Mouse (Mus musculus): ENCODE measurements around the gene Slamf9. TPM values are rescaled to one million over a fixed set of nuclear protein-coding genes. Genes with fewer than 3 reads are reported as not detected.

Gene Slamf9
- total RNA-seq, 2 experiments from 2014 or later = 0.22 TPM; not detected in 1

DNA sequence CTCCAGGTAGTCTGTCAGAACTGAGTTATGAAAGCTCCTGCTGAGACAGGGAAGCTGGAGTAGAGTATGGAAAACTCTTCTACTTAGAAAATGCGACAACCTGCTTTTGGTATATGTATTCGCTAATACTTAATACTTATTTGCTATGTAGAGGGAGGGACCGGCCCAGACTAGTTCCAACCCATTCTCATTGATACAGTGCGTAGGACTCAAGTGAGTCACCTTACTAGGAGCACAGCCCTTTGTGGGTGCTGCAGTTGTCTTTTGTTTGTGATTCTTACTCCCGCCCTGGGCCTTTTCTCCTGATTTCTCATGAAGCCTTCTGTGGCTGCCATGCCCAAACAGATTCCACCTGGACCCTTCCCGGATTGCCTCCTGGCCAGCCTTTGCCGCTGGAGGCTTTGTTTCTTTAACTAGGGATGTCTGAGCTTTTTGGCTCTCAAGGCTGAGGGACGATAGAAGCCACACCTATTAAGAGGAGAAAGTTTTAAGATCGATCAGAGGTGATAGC lies 33.2 kb upstream of the Slamf9 start:
- no peak overlapping the region for H3K27ac ChIP-seq
- TF ChIP-seq CTCF (IDR thresholded peaks at IDR 0.05) = no peak

DNA sequence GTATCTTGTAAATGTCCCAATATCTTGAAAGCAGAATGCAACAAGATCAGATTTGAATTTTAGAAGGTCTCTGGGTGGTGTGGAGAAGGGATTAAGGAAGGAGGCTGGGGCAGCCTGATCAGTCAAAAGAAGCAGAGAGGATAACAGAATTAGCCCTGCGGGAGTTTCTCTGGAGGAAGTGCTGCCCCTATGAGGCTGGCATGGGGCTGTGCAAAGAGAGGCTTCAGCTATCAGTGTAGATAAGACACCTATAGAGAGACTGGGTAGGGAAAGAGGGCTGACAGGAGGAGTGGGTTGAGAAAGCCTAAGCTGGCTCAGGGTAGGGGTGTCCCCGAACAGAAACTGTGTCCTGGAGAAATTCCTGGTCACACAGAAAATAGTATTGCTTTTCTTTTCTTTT lies 24.9 kb upstream of the Slamf9 start:
- Histone ChIP-seq H3K4me3 (no peak overlapping the region), H3K27ac (no peak overlapping the region)
- TF ChIP-seq CTCF (IDR thresholded peaks at IDR 0.05) = peak; percentile 19; the same call in 1 of the 2 replicates
- intact Hi-C loops (cut with DNase I) = no loop called here
- DNase-seq = no peak

More for the DNA sequence above, 33.2 kb upstream of the Slamf9 start:
- no peak overlapping the region for H3K4me3 ChIP-seq
- DNase-seq = no peak
- intact Hi-C loops (cut with DNase I) = no loop called here

DNA sequence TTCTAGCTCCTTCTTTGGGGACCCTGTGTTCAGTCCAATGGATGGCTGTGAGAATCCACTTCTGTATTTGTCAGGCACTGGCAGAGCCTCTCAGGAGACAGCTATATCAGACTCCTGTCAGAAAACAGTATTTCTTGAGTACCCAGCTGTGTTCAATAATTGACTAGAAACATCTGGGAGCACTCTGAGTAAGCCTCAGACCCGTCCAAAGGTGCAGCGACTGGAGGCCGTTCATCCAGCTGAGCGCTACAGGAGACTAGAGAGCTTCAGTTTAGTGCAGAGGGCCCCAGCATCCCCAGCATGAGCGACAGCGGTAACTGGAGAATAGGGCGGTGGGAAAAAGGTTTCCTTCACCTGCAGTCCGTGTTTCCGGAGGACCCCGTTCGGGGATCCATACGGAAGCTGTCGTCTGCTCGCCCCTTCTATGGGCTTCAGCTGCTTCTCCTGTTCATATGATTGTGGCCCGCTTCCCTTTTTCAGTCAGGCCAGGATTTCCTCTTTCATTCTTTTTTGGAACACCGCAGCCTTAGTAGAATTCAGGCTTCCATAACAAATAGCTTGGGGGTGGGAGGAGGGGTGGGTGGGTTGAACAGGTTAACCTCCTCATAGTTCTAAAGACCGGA lies 24.2 kb upstream of the Slamf9 start:
- TF ChIP-seq CTCF (IDR thresholded peaks at IDR 0.05) = no peak
- Histone ChIP-seq H3K4me3 (no peak overlapping the region), H3K27ac (no peak overlapping the region)
- intact Hi-C loops (cut with DNase I) = no loop called here
- no peak for DNase-seq

DNA sequence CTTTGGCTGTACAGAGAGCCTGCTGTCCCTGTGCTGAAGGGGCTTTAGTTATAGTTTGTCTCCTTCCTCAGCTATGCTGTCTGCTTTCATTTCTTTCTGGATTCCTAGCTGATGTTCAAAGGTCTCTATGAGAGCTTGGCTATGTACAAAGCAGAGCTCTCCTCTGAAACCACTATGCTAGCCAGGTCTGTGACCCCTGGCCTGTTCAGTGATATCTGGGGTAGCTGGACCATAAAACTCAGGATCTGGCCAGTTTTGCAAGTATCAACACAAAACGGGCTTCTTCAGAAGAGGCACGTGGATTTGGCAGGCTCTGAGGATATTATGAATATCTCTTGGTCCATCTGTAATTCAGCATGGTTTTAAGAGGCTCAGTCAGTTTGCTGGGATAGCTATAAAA lies 22.2 kb upstream of the Slamf9 start:
- intact Hi-C loops (cut with DNase I) = no loop called here
- DNase-seq = no peak
- no peak overlapping the region for H3K27ac ChIP-seq
- no peak overlapping the region for H3K4me3 ChIP-seq
- TF ChIP-seq CTCF (IDR thresholded peaks at IDR 0.05) = no peak

DNA sequence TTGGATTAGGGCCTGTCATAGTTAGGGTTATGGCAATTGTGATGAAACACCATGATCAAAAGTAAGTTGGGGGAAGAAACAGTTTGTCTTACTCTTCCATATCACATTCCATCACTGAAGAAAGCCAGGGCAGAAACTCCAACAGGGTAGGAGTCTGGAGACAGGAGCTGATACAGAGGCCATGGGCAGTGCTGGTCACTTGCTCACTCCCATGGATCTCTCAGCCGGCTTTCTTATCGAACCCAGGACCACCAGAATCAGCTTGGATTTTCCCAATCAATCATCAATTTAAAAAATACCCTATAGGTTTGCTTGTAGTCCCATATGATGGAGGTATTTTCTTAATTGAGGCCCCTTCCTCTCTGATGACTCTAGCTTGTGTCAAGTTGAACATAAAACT lies 21.3 kb upstream of the Slamf9 start:
- no peak overlapping the region for H3K27ac ChIP-seq
- no peak for TF ChIP-seq CTCF (IDR thresholded peaks at IDR 0.05)
- intact Hi-C loops (cut with DNase I) = no loop called here
- H3K4me3 ChIP-seq = no peak overlapping the region
- no peak for DNase-seq

DNA sequence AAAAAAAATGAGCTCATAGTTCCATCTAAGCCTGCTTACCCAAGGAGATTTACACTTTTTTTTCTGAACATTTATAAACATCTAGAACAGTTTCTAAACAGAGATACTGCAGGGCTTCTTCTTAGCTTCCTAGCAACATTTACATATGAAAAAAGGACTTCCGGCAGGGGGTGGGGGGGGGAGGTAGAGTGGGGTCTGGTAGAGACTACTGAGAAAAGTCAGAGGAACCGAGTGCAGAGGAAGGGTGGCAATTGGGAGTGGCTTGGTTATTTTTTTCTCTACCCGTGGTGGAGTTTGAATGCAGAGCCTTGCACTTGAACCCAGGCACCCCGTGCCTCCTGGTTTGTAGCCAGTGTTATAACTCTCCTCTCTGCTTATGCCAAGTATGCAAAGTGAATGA lies 19.7 kb upstream of the Slamf9 start:
- TF ChIP-seq CTCF (IDR thresholded peaks at IDR 0.05) = no peak
- peak overlapping the region; percentile 64 for H3K27ac ChIP-seq
- H3K4me3 ChIP-seq = peak overlapping the region; percentile 17; the same call in 1 of the 2 replicates
- no peak for DNase-seq
- intact Hi-C loops (cut with DNase I) = no loop called here

DNA sequence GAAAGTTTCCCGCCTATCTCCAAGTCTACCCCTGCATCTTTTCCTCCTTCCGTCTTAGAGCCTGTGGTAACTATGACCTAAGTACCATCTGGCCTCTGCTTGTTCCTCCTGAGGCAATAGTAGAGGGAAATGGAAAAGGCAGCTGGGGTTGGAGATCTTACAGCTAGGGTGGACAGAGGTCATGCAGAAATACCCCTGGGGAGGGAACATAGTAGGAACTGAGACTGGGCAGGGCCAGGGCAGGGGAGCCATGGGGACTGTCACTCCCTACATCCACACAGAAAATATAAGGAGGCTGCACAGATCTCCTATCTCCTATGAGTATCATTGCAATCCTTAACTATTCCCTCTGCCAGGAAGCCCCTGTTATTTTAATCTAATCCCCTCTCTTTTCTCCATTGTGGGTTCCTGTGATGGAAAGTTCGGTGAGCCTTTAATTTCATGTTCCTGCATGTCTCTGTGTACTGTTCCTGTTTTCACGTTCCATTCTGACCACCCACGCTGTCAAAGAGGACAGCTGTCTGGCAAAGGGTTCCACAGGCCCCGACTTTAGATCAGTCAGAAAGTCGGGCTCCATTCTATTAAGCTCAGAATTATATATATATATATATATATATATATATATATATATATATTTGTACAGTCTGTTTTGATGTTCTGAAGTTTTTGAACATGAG lies 19.0 kb upstream of the Slamf9 start:
- Histone ChIP-seq H3K27ac (peak overlapping the region; percentile 64), H3K4me3 (peak overlapping the region; percentile 17; the same call in 1 of the 2 replicates)
- peak; percentile 48 for DNase-seq
- TF ChIP-seq CTCF (IDR thresholded peaks at IDR 0.05) = no peak
- intact Hi-C loops (cut with DNase I) = no loop called here

DNA sequence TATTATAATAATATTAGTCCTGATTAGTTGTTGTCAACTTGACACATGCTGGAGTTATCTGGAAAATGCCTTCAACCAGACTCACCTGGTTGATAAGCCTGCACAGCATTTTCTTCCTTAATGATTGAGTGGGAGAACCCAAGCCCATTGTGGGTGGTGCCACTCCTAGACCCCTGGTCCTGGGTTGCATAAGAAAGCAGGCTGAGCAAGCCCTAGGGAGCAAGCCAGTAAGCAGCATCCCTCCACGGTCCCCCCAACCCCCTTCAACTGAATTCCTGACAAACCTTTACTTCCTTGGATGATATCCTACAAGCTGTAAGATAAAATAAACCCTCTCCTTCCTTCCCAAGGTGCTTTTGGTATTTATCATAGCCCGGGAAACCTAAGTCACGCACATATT lies 18.0 kb upstream of the Slamf9 start:
- Histone ChIP-seq H3K4me3 (no peak overlapping the region), H3K27ac (no peak overlapping the region)
- intact Hi-C loops (cut with DNase I) = no loop called here
- DNase-seq = no peak
- no peak for TF ChIP-seq CTCF (IDR thresholded peaks at IDR 0.05)

DNA sequence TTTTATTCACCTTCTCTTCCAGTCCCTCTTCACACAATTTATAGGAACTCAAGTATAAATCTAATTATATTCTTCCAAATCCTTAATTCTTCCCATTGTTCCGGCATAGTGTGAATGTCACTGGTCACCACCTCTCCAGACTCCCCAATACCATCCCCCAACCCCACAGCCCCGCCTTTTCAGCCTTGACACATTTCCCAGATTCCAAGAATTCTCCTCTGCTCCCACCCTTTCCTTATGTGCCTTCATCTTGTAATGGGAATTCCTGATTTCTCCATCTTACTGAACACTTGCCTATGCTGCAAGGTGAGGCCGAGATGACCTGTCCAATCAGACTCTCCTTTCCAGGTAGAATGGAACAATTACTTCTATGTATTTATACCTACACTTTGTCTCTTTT lies 17.1 kb upstream of the Slamf9 start:
- intact Hi-C loops (cut with DNase I) = no loop called here
- TF ChIP-seq CTCF (IDR thresholded peaks at IDR 0.05) = no peak
- Histone ChIP-seq H3K4me3 (no peak overlapping the region), H3K27ac (no peak overlapping the region)
- DNase-seq = no peak

DNA sequence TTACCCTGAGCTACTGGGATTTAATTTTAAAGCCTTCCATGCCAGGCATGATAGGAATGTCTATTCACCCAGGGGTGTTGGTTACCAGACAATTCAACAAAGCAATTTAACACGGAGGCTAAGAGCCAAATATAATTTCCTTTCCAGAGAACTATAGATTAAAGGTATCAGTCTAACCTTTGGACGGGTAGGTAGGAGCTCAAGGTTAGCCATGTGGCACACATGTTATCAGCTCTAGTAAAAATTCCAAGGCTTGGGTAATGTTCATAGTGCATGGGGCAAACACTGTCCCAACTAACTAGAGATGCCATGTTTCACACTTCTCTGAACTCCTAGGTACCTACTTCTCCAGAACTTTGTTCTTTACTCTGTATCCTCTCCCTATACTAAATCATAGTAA lies 13.6 kb upstream of the Slamf9 start:
- H3K27ac ChIP-seq = no peak overlapping the region
- no peak for TF ChIP-seq CTCF (IDR thresholded peaks at IDR 0.05)
- DNase-seq = no peak
- intact Hi-C loops (cut with DNase I) = no loop called here
- H3K4me3 ChIP-seq = no peak overlapping the region

DNA sequence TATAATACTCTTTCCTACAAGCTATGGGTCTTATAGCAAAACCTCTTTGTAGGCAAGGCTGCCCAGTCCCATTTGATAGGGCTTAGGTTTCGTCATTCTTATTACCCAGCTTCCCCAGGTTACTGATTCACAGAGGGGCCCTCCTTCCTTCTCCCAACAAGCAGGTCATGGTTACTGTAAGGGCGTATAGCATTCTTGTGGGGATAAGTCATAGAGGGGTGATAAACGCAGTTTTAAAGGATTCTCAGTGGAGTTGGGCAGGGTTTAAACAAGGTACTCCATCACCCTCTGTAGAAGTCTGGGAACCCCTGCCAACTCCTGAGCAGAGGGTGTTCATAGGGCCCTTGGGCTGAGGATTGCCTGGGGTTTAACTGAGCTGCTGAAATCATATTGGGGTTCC lies 12.6 kb upstream of the Slamf9 start:
- Histone ChIP-seq H3K4me3 (no peak overlapping the region), H3K27ac (no peak overlapping the region)
- intact Hi-C loops (cut with DNase I) = no loop called here
- no peak for DNase-seq
- TF ChIP-seq CTCF (IDR thresholded peaks at IDR 0.05) = no peak

DNA sequence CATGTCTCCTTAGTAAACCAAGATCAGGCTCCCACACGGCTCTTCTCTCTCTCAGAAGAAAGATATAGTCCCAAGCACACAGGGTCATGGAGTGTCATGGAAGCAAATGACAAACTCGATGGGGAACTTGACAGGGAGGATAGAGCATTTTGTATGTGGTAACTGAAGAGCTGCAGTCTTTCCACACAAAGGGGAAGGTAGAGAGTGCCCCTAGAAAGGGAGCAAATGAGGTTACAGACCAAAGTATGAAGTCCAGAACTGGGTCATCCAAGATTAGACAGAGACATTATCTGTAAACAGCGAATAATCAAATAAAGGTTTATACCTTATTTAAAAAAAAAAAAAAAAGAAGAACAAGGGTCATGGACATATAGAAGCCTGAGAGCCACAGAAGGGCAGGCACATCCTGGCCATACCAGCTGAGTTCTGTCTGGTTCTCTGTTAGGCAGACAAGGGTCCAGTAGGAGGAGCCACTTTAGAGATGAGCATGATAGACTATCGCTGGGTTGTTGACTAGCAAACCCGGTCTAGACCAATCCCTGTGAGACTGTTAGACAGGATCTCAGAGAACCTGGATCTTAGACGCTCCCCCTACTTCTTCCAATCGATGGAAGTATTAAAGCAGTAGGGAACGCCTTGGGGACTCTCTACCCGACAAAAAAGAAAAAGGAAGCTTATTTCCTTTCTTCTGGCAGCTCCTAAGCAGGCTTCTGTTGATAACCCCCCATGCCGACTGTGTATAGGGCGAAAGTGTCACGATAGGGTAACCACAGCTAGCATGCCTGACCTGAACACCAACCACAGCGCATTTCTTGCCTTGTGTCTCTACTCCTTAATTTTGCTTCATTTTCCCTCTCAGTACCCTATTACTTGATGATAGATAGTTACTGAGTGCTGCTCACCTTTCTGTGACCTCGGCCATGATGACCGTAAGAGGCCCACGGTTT lies 11.5 kb upstream of the Slamf9 start:
- no peak for TF ChIP-seq CTCF (IDR thresholded peaks at IDR 0.05)
- no peak overlapping the region for H3K27ac ChIP-seq
- no peak overlapping the region for H3K4me3 ChIP-seq
- intact Hi-C loops (cut with DNase I) = no loop called here
- DNase-seq = no peak
